In genomic region chr14:46390249-46390775, GRCm38 (mm10) we compare ENCODE assay signal across 10 mouse cellular contexts. TPM values are rescaled to one million over a fixed set of nuclear protein-coding genes. Genes with fewer than 3 reads are reported as not detected.
A peak's percentile ranks its signal among the peaks of the same experiment; 100 is the strongest.
DNase-seq lines count a peak whose midpoint lies in the region; ATAC-seq and TF ChIP-seq lines count a peak whose summit lies in the region.
"Had no signal": no experiment of that assay in that cellular context is flagged by ENCODE, and none has a peak within 500 bp of the region (broad histone marks: within the 10 kb centered on the region; RNA-seq: fewer than 3 reads in every experiment).

Gene Bmp4 (minus strand): TSS chr14:46390669.

- H3K27me3 ChIP-seq in heart, adult 2 months (ENCODE audit: control insufficient read depth, insufficient read depth, low read length) = peaks cover 6% of the 10 kb centered on the region
- H3K27me3 ChIP-seq in kidney, adult 2 months (replicated peaks; ENCODE audit: control insufficient read depth, insufficient read depth, low read length) = no peaks in the 10 kb centered on the region
- peaks cover 4% of the 10 kb centered on the region for H3K27me3 ChIP-seq in lung, embryonic 14.5 days (ENCODE audit: insufficient read depth, low read length)
- peaks cover 19% of the 10 kb centered on the region for H3K27me3 ChIP-seq in stomach, embryonic 15.5 days (replicated peaks)

- peak; percentile 28 for ATAC-seq in lung, embryonic 14.5 days (ENCODE audit: insufficient read depth)
- no peak for ATAC-seq in stomach, embryonic 15.5 days (ENCODE audit: insufficient read depth, low FRiP score, low read depth)

- H3K9me3 ChIP-seq in lung, embryonic 14.5 days (ENCODE audit: low read depth, low read length) = no peaks in the 10 kb centered on the region
- H3K9me3 ChIP-seq in stomach, embryonic 15.5 days = no peaks in the 10 kb centered on the region

- 7% methylated on average over 26 of the region's 26 CpGs for WGBS in heart, adult 2 months
- 25% methylated on average over 26 of the region's 26 CpGs for WGBS in kidney, adult 2 months
- 2% methylated on average over 26 of the region's 26 CpGs for WGBS in lung, embryonic 14.5 days
- 2% methylated on average over 26 of the region's 26 CpGs for WGBS in stomach, embryonic 15.5 days

- TF ChIP-seq POLR2A in heart, adult 2 months (IDR thresholded peaks at IDR 0.05; ENCODE audit: insufficient read depth, low read depth, low read length) = peak; percentile 73
- TF ChIP-seq POLR2A in kidney, adult 2 months (IDR thresholded peaks at IDR 0.05; ENCODE audit: low read depth, low read length) = peak; percentile 35

- no peak for TF ChIP-seq EP300 in heart, adult 2 months (IDR thresholded peaks at IDR 0.05; ENCODE audit: insufficient read depth, low read depth, low read length)

- H3K4me1 ChIP-seq in heart, adult 2 months (ENCODE audit: control insufficient read depth, insufficient read depth, low read length) = no peaks in the 10 kb centered on the region
- H3K4me1 ChIP-seq in kidney, adult 2 months (ENCODE audit: control insufficient read depth, insufficient read depth, low read length) = peaks cover 3% of the 10 kb centered on the region
- no peaks in the 10 kb centered on the region; the same call in 1 of the 2 replicates for H3K4me1 ChIP-seq in lung, embryonic 14.5 days (ENCODE audit: insufficient read depth)
- H3K4me1 ChIP-seq in stomach, embryonic 15.5 days = peaks cover 15% of the 10 kb centered on the region

- no peak for TF ChIP-seq CTCF in heart, adult 2 months (IDR thresholded peaks at IDR 0.05)
- no peak for TF ChIP-seq CTCF in kidney, adult 2 months (conservative IDR thresholded peaks at IDR 0.05; ENCODE audit: insufficient read depth, insufficient read length, low read depth, low read length)
- TF ChIP-seq CTCF in lung, embryonic 14.5 days (IDR thresholded peaks at IDR 0.05; ENCODE audit: low read depth) = no peak

- peak within 1 kb of the TSS; percentile 62 for H3K4me2 ChIP-seq in lung, embryonic 14.5 days
- peak within 1 kb of the TSS; percentile 49 for H3K4me2 ChIP-seq in stomach, embryonic 15.5 days

- H3K27ac ChIP-seq in heart, adult 2 months = peak within 1 kb of the TSS; percentile 33; the same call in 1 of the 2 replicates
- H3K27ac ChIP-seq in kidney, adult 2 months (ENCODE audit: insufficient read depth, low read depth, low read length) = peak within 1 kb of the TSS; percentile 51
- H3K27ac ChIP-seq in lung, embryonic 14.5 days (ENCODE audit: low read depth) = peak within 1 kb of the TSS; percentile 78
- peak within 1 kb of the TSS; percentile 59 for H3K27ac ChIP-seq in stomach, embryonic 15.5 days
- H3K27ac ChIP-seq: macrophage had no signal

- peak within 1 kb of the TSS; percentile 42; the same call in 1 of the 2 replicates for H3K9ac ChIP-seq in heart, adult 2 months (ENCODE audit: low read depth, low read length)
- H3K9ac ChIP-seq in lung, embryonic 14.5 days = peak within 1 kb of the TSS; percentile 77
- H3K9ac ChIP-seq in stomach, embryonic 15.5 days = peak within 1 kb of the TSS; percentile 30; the same call in 1 of the 2 replicates

- intact Hi-C loops in heart, adult 2 months (cut with DNase I) = loop anchor here (5.0 to 10.0 kb wide), 3 partner anchors 174 to 516 kb away; no protein-coding TSS in a partner anchor

- no peaks in the 10 kb centered on the region for H3K79me2 ChIP-seq in heart, adult 2 months (replicated peaks; ENCODE audit: control insufficient read depth, insufficient read depth, low read length)

- DNase-seq in thymus, postnatal 4 days = peak; percentile 39
- DNase-seq in thymus, adult 18-20 months = no peak
- peak; percentile 75 to 76 for DNase-seq in heart, adult 2 months
- DNase-seq in kidney, adult 2 months = peak; percentile 67
- DNase-seq in lung, embryonic 14.5 days = peak; percentile 89
- no peak for DNase-seq in cerebellum, adult 11 months
- DNase-seq in right cerebral cortex, postnatal 36 days (ENCODE audit: low spot score in 2 of 2) = no peak

- peak within 1 kb of the TSS; percentile 49 for H3K4me3 ChIP-seq in heart, adult 2 months
- H3K4me3 ChIP-seq in kidney, adult 2 months (ENCODE audit: insufficient read depth, low read depth, low read length) = peak within 1 kb of the TSS; percentile 51
- H3K4me3 ChIP-seq in lung, embryonic 14.5 days (ENCODE audit: low read depth, low read length) = peak within 1 kb of the TSS; percentile 61
- H3K4me3 ChIP-seq in stomach, embryonic 15.5 days (replicated peaks) = peak within 1 kb of the TSS; percentile 59

- H3K36me3 ChIP-seq in heart, adult 2 months (ENCODE audit: control insufficient read depth, insufficient read depth, low read length) = no peaks in the 10 kb centered on the region
- H3K36me3 ChIP-seq in kidney, adult 2 months (ENCODE audit: control insufficient read depth, insufficient read depth, low read length) = no peaks in the 10 kb centered on the region; the same call in 1 of the 2 replicates
- peaks cover 6% of the 10 kb centered on the region; the same call in 1 of the 2 replicates for H3K36me3 ChIP-seq in lung, embryonic 14.5 days (ENCODE audit: insufficient read depth)
- no peaks in the 10 kb centered on the region for H3K36me3 ChIP-seq in stomach, embryonic 15.5 days
- H3K36me3 ChIP-seq: G1E had no signal

RNA-seq across cellular contexts. Expression of gene Bmp4, which starts in this region (rescaled TPM):
- 10 to 100 TPM in 1 of 2 experiments, 1 to 10 TPM in 1; 7.6 to 14.4 TPM for total RNA-seq in heart, adult 2 months (2021)
- polyA plus RNA-seq in heart, adult 2 months (2012; rRNA removed) = 35.6 and 36.5 TPM in 2 replicates
- polyA plus RNA-seq in kidney, adult 2 months (2012; rRNA removed) = 134 and 149 TPM in 2 replicates
- 57.3 and 62.0 TPM in 2 replicates for polyA plus RNA-seq in lung, embryonic 14.5 days (2014; fragmentation: Nextera tagmentation; extraction: Ambion mirVana)
- polyA plus RNA-seq in stomach, embryonic 15.5 days (2015; fragmentation: Nextera tagmentation; extraction: Ambion mirVana) = 58.1 and 60.5 TPM in 2 replicates
- polyA plus RNA-seq: G1E, macrophage had no signal

Comparison
In these comparisons a context has a peak if more than half of its experiments do, and no peak if none do; other contexts are left out.
1. DNase-seq: peak in thymus, postnatal 4 days (single experiment), heart, adult 2 months (2 of 2), kidney, adult 2 months (single experiment) and lung, embryonic 14.5 days (single experiment); none in thymus, adult 18-20 months (0 of 2), cerebellum, adult 11 months (single experiment) and right cerebral cortex, postnatal 36 days (0 of 2).
2. Peak in every context shown above with its lines, with median percentiles within 50 percentile points of each other: H3K27ac ChIP-seq, H3K4me3 ChIP-seq and H3K9ac ChIP-seq.